Mouse (Mus musculus) gastrocnemius, postnatal 10 days (tissue): ENCODE measurements around the gene Dagla. TPM values are rescaled to one million over a fixed set of nuclear protein-coding genes. Genes with fewer than 3 reads are reported as not detected.

ENCODE experiments used
- DNase-seq: peaks from one replicate; pipeline ENCODE4 v3.0.0; 2021; ENCODE audit warnings: mixed read lengths
- total RNA-seq, 2 experiments: library from RNA; stranded (reverse); gene quantifications; 2 replicates each; pipeline ENCODE4 v1.2.3; 2021

Dagla gene
- total RNA-seq, 2 experiments from 2014 or later = 8.9 to 9.3 TPM

GRCm38 (mm10) chr19:10307351-10307750 is 2.7 kb upstream of the Dagla start:
- no peak for DNase-seq

DNA sequence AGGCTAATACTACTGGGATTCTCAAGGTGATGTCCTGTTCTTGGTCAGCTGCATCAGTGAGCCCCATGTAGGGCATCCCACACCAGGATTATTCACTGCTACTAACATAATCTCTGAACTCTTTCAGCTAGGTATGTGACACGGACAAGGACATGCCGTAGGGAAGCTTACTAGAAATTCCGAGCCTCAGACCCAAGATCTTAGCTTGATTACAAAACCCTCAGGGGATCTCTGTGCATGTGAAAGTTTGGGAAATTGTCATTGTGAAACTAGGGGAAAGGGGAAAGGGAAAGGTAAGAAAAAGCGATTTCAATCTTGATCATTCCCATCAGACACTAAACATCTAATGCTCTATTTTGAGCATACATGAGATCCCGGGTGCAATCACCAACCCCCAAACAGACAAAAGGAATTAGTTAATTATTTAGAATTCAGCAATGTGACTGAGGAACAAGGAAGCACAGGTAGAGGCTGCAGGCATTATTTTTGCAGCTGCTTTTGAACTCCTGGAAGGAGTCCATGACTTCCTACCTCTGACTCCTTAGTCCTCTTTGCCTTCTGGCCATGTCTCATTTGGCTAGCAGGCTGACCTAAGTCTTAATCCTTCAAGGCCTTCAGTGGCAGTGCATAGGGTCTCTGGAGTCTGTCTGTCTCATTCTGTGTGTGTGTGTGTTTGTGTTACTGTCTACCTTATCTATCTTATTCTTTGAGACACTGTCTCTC is 2.0 kb upstream of the Dagla start:
- DNase-seq = no peak

DNA sequence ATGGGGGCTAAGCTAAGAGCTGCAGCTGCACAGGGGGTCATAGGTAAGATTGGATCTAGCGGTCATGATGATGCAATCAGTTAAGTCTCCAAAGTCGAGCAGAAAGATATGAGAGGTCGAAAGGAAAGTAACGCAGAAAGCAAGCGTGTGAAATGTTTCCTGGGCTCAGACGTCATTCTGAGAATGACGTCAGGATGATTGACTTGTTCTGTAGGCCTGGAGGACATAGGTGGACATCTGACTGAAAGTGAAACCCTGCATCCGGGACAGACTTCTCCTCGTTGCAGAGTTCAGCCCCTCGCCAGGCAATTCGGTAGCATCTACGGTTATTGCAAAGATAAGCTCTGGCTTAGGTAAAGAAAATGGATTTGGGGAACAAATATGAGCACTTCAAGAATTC is 963 bp upstream of the Dagla start:
- DNase-seq = no peak

- DNase-seq = no peak
These were observed 282 bp downstream of the Dagla start for GRCm38 (mm10) chr19:10304395-10304794.

DNA sequence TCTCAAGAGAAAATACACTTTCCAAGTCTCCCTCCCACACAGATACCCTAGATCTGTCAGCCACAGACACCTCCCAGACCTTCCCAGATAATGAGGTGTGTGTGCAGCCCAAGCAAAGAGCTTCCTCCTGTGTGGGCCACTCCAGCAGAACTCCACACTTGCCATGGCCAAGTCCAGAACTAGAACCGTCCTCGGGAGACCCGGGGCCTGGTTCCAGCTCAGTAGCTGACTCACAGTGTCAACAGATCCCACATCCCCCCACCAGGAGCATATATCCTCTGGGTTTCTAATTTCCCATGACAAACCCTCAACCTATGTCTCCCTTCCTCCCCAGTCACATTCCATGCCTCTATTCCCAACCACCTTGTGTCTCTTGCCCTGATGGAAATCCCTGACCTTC is 1.8 kb downstream of the Dagla start:
- no peak for DNase-seq

DNA sequence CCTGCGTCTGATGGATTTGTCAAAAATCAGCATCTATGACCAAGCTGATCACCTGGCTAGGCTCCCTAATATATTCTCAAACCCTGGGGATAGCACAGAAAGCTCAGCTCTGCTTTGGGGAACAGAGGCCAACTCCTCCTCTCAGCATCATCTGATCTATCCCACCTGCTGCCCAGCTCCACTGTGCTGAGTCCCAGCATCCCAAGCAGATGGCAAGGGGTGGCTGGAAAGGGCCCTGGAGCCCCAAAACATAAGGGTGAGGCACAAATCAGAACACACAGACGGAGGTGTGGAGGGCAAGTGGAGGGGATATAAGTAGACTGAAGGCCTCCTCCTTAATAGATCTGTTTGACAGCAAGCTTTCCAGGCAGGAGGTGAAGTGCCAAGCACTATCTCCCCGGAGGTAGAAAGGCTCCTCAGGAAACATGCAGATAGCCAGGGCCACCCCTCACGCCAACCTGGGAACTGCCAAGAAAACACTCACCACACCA is 2.8 kb downstream of the Dagla start:
- no peak for DNase-seq

DNA sequence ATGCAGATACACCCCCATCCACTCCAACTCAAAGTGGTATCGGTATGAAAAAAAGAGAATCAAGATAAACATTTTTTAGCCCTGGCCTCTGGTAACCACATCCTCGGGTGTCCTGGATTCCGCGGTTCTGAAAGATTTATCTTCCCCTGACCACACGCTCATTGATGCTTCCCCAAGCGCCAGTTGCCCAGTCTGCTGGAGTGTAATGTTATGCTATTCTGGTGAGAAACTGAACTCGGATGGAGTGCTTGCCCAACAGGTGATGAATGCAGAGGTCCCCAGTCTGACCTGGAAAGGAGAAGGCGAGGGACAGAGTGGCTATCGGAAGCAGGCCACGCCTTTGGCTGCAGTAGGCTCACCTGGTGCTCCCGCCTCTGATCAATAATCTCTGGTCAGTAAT is 3.4 kb downstream of the Dagla start:
- DNase-seq = no peak

DNA sequence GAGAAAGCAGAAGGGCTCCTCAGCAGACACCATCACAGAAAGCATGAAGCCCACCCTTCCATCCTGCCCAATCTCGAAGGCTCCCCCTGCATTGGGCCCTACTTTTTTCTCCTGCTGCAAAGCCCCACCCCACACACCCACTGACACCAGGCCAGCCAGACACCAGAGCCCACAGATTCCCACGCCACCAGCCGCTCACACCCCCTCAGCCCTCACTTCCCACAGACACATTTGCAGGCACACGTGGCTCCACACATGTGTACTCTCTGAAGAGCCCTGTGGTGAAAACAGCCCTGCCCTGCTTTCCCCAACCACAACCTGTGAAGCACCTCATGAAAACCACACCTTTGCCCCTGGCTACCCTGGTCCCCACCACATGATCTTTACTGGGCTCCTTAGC is 3.9 kb downstream of the Dagla start:
- DNase-seq = no peak

GRCm38 (mm10) chr19:10298268-10298667 is 6.4 kb downstream of the Dagla start:
- DNase-seq = no peak

DNA sequence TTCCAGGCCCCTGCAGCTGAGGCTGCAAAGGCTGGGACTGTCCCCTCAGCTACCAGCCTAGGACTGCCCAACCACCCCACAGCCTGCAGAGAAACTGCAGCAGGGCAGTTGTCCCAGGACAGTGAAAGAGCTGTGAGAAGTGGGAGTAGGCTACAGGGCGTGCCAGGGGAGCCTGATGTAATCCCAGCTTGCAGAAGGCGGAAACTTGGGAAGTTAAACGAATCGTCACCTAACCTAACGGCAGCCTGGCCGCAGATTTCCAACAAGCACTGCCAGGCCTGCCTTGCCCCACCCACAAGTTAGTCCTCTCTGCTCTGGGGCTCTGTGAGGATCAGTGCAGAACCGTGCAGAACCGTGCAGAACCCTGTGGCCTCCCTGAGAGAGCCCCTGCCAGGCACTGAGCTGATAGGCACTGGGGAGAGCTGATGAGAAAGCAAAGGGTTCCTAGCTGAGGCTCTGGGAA is 7.6 kb downstream of the Dagla start:
- DNase-seq = peak; percentile 65

- peak; percentile 24 for DNase-seq
These were observed 8.4 kb downstream of the Dagla start for GRCm38 (mm10) chr19:10296306-10296705.

GRCm38 (mm10) chr19:10294631-10295562 is 9.8 kb downstream of the Dagla start:
- DNase-seq = peak; percentile 49

- no peak for DNase-seq
These were observed 10.7 kb downstream of the Dagla start for GRCm38 (mm10) chr19:10293987-10294386.

- peak; percentile 2 for DNase-seq
These were observed 12.7 kb downstream of the Dagla start for GRCm38 (mm10) chr19:10291896-10292490.

GRCm38 (mm10) chr19:10290153-10290945 is 14.3 kb downstream of the Dagla start:
- no peak for DNase-seq

- no peak for DNase-seq
These were observed 15.0 kb downstream of the Dagla start for GRCm38 (mm10) chr19:10289609-10290150.

GRCm38 (mm10) chr19:10288125-10289040 is 16.3 kb downstream of the Dagla start:
- no peak for DNase-seq

GRCm38 (mm10) chr19:10286458-10286872 is 18.2 kb downstream of the Dagla start:
- no peak for DNase-seq

DNA sequence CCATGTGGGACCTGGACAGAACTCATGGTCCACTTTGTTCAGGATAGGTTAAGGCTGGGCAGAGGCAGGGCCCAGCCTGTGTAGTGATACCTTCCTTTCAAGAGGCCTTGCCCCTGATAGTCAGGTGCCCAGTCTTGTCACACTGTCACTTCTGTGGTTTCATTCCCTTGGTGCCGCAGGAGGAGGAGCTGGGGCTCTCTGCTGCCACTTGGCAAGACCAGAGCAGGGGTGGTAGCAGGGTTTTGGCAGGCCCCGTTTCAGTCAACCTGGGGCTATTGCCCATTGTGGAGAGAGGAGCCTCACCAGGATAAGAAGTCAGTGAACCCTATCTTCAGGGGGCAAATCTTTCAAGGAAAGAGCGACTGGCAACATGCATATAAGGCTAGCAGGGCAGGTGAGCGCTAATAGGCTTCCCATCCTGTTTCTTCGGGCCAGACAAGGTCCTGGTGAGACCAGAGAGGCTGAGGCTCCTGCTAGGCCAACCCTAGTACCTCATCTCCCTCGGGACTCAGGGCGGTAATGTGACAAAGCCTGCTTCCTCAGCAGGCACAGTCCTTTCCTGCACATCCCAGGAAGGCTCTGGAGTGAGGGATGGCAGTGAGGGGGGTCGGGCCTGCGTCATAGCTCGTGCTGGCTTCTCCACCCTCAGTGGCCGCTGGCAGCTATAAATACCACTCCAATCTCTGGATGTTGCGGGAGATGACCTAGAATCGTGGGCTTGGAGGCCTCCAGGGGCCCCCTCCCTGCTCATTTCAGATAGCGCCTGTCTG is 23.7 kb downstream of the Dagla start:
- DNase-seq = no peak

DNA sequence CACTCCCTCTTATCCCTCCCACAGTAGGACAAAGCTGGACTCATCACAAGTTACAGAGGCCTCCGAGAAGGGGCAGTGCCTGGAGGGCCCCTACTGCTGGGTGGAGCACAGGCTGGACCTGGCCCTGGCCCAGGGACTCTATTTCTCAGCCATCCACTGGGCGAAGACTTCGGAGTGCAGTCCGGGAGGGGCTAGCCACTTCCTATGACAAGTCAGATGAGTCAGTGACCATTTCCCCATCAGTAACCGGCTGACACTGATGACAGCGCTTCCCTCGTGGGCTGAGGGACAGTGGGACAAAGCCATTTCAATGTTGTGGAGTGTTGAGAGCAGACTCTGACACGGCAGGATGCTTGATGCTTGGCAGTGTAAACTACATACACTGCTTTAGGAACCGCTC is 25.0 kb downstream of the Dagla start:
- DNase-seq = no peak
